Mouse (Mus musculus) kidney, adult 9 months (tissue): ENCODE measurements at regions not wholly inside any gene's neighbourhood (a gene's known extent, or its start where the extent isn't known, plus 50 kb on each side); places are given as distances from the start of the nearest gene placed in this dataset.
A peak's percentile ranks its signal among the peaks of the same experiment; 100 is the strongest.

ENCODE experiments used
- DNase-seq: peaks from one replicate; pipeline ENCODE4 v3.0.0; 2022

GRCm38 (mm10) chr14:102880658-102881083 lies 101.8 kb downstream of the Kctd12 start:
- DNase-seq: no peak

GRCm38 (mm10) chr14:102878572-102878971 lies 103.9 kb downstream of the Kctd12 start:
- DNase-seq: no peak

GRCm38 (mm10) chr14:102868160-102868559 lies 114.3 kb downstream of the Kctd12 start:
- no peak for DNase-seq

- DNase-seq: no peak
Measured at GRCm38 (mm10) chr14:102867697-102868096, 114.7 kb downstream of the Kctd12 start.

GRCm38 (mm10) chr14:102866511-102866910 lies 115.9 kb downstream of the Kctd12 start:
- DNase-seq: no peak

- DNase-seq: no peak
Measured at GRCm38 (mm10) chr14:102861694-102862093, 120.7 kb downstream of the Kctd12 start.

GRCm38 (mm10) chr14:102859361-102859871 lies 123.0 kb downstream of the Kctd12 start:
- DNase-seq: no peak

- peak; percentile 54 for DNase-seq
Measured at GRCm38 (mm10) chr14:102855264-102855840, 127.1 kb downstream of the Kctd12 start.

GRCm38 (mm10) chr14:102843700-102844099 lies 138.7 kb downstream of the Kctd12 start:
- no peak for DNase-seq

GRCm38 (mm10) chr14:102837602-102838001 lies 144.8 kb downstream of the Kctd12 start:
- no peak for DNase-seq

- no peak for DNase-seq
Measured at GRCm38 (mm10) chr14:102835118-102835769, 147.2 kb downstream of the Kctd12 start.

GRCm38 (mm10) chr14:102828442-102828841 lies 154.0 kb downstream of the Kctd12 start:
- no peak for DNase-seq

GRCm38 (mm10) chr14:102827756-102828384 lies 154.6 kb downstream of the Kctd12 start:
- DNase-seq: no peak

- no peak for DNase-seq
Measured at GRCm38 (mm10) chr14:102825525-102825924, 156.9 kb downstream of the Kctd12 start.

- no peak for DNase-seq
Measured at GRCm38 (mm10) chr14:102820663-102821062, 161.8 kb downstream of the Kctd12 start.

GRCm38 (mm10) chr14:102811678-102812081 lies 170.8 kb downstream of the Kctd12 start:
- no peak for DNase-seq

GRCm38 (mm10) chr14:102811022-102811421 lies 171.4 kb downstream of the Kctd12 start:
- DNase-seq: no peak

- peak; percentile 77 for DNase-seq
Measured at GRCm38 (mm10) chr14:102810121-102810921, 172.1 kb downstream of the Kctd12 start.

- peak; percentile 62 for DNase-seq
Measured at GRCm38 (mm10) chr14:102805936-102806923, 176.2 kb downstream of the Kctd12 start.

- no peak for DNase-seq
Measured at GRCm38 (mm10) chr14:102795676-102796075, 186.8 kb downstream of the Kctd12 start.

- DNase-seq: peak; percentile 42
Measured at GRCm38 (mm10) chr14:102794898-102795297, 187.5 kb downstream of the Kctd12 start.

- DNase-seq: no peak
Measured at GRCm38 (mm10) chr14:102793753-102794152, 188.7 kb downstream of the Kctd12 start.
